Mouse (Mus musculus) left cerebral cortex, postnatal 14 days (tissue): ENCODE measurements around the gene Hspb6. TPM values are rescaled to one million over a fixed set of nuclear protein-coding genes. Genes with fewer than 3 reads are reported as not detected.

ENCODE experiments used
- DNase-seq, 2 experiments: peaks; one replicate each; pipeline ENCODE4 v3.0.0; 2021 to 2022; ENCODE audit warnings: low spot score in 2 of 2, mixed read lengths in 1 of 2
- intact Hi-C: fragments of 180-260 bp; cut with DNase I; formaldehyde crosslinking; loops from one replicate; pipeline ENCODE4 v1.15.1; 2025
- microRNA-seq, 2 experiments: library from miRNA; unstranded; fragments of <30 nt; microRNA quantifications; one replicate each; pipeline ENCODE4 v1.2.0; 2022
- total RNA-seq, 2 experiments: library from RNA; stranded (reverse); gene quantifications; 2 replicates each; pipeline ENCODE4 v1.2.3; 2021

The Hspb6 gene
- total RNA-seq, 2 experiments from 2014 or later = 5.3 to 10.8 TPM

DNA sequence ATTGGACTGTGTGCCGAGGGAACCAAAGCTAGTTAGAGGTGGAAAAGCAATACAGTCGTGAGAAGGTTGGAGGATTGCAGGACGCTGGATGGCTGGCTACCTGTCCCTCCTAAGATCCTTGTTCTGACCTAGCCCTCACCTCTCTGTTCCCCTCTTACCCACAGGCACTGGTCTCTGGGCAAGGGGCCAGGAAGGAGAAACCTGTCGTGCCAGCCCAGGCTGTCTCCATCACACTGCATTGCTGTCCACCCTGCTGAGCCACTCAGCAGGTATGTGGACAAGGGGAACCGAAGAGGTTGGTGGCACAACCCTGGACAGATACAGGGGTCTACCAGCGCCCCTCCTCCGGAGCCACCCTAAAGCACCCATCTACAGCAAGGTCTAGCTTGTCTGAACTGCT is 48.7 kb downstream of the Hspb6 start:
- intact Hi-C loops = no loop called here
- DNase-seq = no peak

- intact Hi-C loops = no loop called here
- no peak for DNase-seq
Measured at GRCm38 (mm10) chr7:30602583-30602982, 50.6 kb downstream of the Hspb6 start.

GRCm38 (mm10) chr7:30604424-30604823 is 52.4 kb downstream of the Hspb6 start:
- intact Hi-C loops = no loop called here
- DNase-seq = no peak

DNA sequence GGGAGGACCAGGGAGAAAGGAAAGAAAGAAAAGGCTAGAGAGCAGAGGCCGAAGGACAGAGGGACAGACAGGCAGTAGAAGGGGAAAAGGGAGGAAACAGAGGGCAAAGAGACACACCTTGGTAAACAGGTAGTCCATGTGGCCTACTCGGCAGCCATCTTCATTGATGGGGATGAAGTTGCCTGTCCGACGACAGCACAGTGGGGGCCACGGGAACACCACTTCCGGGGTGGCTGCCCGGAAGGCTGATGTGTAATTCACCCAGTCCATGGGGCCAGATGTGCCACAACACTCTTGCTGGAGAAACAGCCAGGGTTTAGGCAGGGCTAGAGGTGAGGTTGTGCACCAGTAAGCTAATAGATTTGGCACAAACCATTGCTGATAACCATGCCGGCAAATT is 53.0 kb downstream of the Hspb6 start:
- DNase-seq = no peak
- intact Hi-C loops = no loop called here

Small RNA genes within 50 kb of the gene (microRNA-seq; reads per million reads assigned to microRNA genes)
- gene Gm38670 = 0 to 1.3 reads per million in 2 experiments
- 0.67 to 1.1 reads per million in 2 experiments for gene Mir3569

Other genes with a start within 250 kb of the Hspb6 start
- 10 to 100 TPM; 53.4 to 55.3 TPM for gene Alkbh6, start 243.5 kb upstream of the Hspb6 start, total RNA-seq
- 1 to 10 TPM; 6.9 to 8.2 TPM for gene Syne4, start 237.4 kb upstream of the Hspb6 start, total RNA-seq
- gene E130208F15Rik, start 230.4 kb upstream of the Hspb6 start, total RNA-seq = under 1 TPM; 0.40 to 0.44 TPM
- 10 to 100 TPM in 1 of 2 experiments, 1 to 10 TPM in 1; 7.3 to 10.2 TPM for gene Sdhaf1, start 228.3 kb upstream of the Hspb6 start, total RNA-seq
- gene Lrfn3, start 189.4 kb upstream of the Hspb6 start, total RNA-seq = 10 to 100 TPM; 39.1 to 42.5 TPM
- gene Tyrobp, start 138.4 kb upstream of the Hspb6 start, total RNA-seq = 10 to 100 TPM; 24.9 to 26.1 TPM
- 1 to 10 TPM in 1 of 2 experiments, not detected in 1; 2.6 TPM for gene Hcst, start 132.3 kb upstream of the Hspb6 start, total RNA-seq
- gene Nfkbid, start 130.4 kb upstream of the Hspb6 start, total RNA-seq = 1 to 10 TPM; 2.8 to 4.2 TPM
- gene Aplp1, start 106.6 kb upstream of the Hspb6 start, total RNA-seq = 1,000 to 10,000 TPM; 1,098 to 1,148 TPM
- gene Kirrel2, start 94.5 kb upstream of the Hspb6 start, total RNA-seq = 1 to 10 TPM; 6.1 to 8.0 TPM
- under 1 TPM; 0.35 to 0.53 TPM for gene Nphs1, start 93.9 kb upstream of the Hspb6 start, total RNA-seq
- gene Prodh2, start 58.6 kb upstream of the Hspb6 start, total RNA-seq = not detected
- 100 to 1,000 TPM; 233 to 246 TPM for gene Arhgap33, start 17.1 kb upstream of the Hspb6 start, total RNA-seq
- gene Proser3, start 121 bp downstream of the Hspb6 start, total RNA-seq = 1 to 10 TPM; 2.7 to 3.8 TPM
- gene Lin37, start 7.7 kb downstream of the Hspb6 start, total RNA-seq = 10 to 100 TPM; 37.5 to 39.0 TPM
- 10 to 100 TPM; 60.2 to 61.4 TPM for gene U2af1l4, start 11.1 kb downstream of the Hspb6 start, total RNA-seq
- 1 to 10 TPM; 3.8 to 4.6 TPM for gene Gm49396, start 11.2 kb downstream of the Hspb6 start, total RNA-seq
- 10 to 100 TPM; 81.0 to 81.3 TPM for gene Psenen, start 11.4 kb downstream of the Hspb6 start, total RNA-seq
- 1 to 10 TPM; 1.1 to 1.6 TPM for gene Igflr1, start 13.2 kb downstream of the Hspb6 start, total RNA-seq
- 10 to 100 TPM; 48.5 to 49.0 TPM for gene Kmt2b, start 36.5 kb downstream of the Hspb6 start, total RNA-seq
- gene Zbtb32, start 46.7 kb downstream of the Hspb6 start, total RNA-seq = not detected
- gene Upk1a, start 60.7 kb downstream of the Hspb6 start, total RNA-seq = under 1 TPM; 0.32 to 0.48 TPM
- 100 to 1,000 TPM; 783 to 807 TPM for gene Cox6b1, start 74.0 kb downstream of the Hspb6 start, total RNA-seq
- gene Etv2, start 83.7 kb downstream of the Hspb6 start, total RNA-seq = not detected
- gene Rbm42, start 98.1 kb downstream of the Hspb6 start, total RNA-seq = 10 to 100 TPM; 67.9 to 69.0 TPM
- gene Haus5, start 112.8 kb downstream of the Hspb6 start, total RNA-seq = 1 to 10 TPM; 5.9 to 6.5 TPM
- not detected for gene Pmis2, start 119.4 kb downstream of the Hspb6 start, total RNA-seq
- not detected for gene 2200002J24Rik, start 146.7 kb downstream of the Hspb6 start, total RNA-seq
- 1 to 10 TPM in 1 of 2 experiments, under 1 TPM in 1; 0.78 to 1.0 TPM for gene Atp4a, start 160.0 kb downstream of the Hspb6 start, total RNA-seq
- 100 to 1,000 TPM; 137 TPM for gene Tmem147, start 177.4 kb downstream of the Hspb6 start, total RNA-seq
- not detected for gene Gapdhs, start 191.5 kb downstream of the Hspb6 start, total RNA-seq
- 10 to 100 TPM in 1 of 2 experiments, 1 to 10 TPM in 1; 5.5 to 10.0 TPM for gene Sbsn, start 199.3 kb downstream of the Hspb6 start, total RNA-seq
- 1 to 10 TPM; 3.6 to 4.2 TPM for gene Dmkn, start 211.6 kb downstream of the Hspb6 start, total RNA-seq
- not detected for gene Krtdap, start 235.7 kb downstream of the Hspb6 start, total RNA-seq